Mouse (Mus musculus): ENCODE measurements around the gene Zfp524. TPM values are rescaled to one million over a fixed set of nuclear protein-coding genes. Genes with fewer than 3 reads are reported as not detected.

The Zfp524 gene
- polyA plus RNA-seq, 1 experiment from 2014 or later, result 7.1 TPM

GRCm38 (mm10) chr7:5020000-5020681 is 5.9 kb downstream of the Zfp524 start, which contains the start of the genes Zfp865 and Ccdc106:
TSS of gene Zfp865 (plus strand) at chr7:5020376.
TSS of gene Ccdc106 (plus strand) at chr7:5020553.
- Histone ChIP-seq H3K36me3 (peaks cover 51% of the 10 kb centered on the region), H3K27ac (replicated peaks) (peak within 1 kb of the TSS; percentile 96), H3K4me3 (peak within 1 kb of the TSS; percentile 93), H3K27me3 (ENCODE audit: low read depth, poor library complexity, severe bottlenecking) (no peaks in the 10 kb centered on the region), H3K9me3 (replicated peaks) (no peaks in the 10 kb centered on the region), H3K4me1 (peaks cover 31% of the 10 kb centered on the region)
- under 1% methylated on average over 49 of the region's 49 CpGs for WGBS
- DNase-seq (ENCODE audit: low spot score), result peak; percentile 100

- H3K36me3 ChIP-seq, result peaks cover 56% of the 10 kb centered on the region
- H3K27ac ChIP-seq (replicated peaks), result peak overlapping the region; percentile 96
- no peaks in the 10 kb centered on the region for H3K27me3 ChIP-seq (ENCODE audit: low read depth, poor library complexity, severe bottlenecking)
- no peak for DNase-seq (ENCODE audit: low spot score)
- WGBS, result 1% methylated on average over 13 of the region's 15 CpGs
- H3K9me3 ChIP-seq (replicated peaks), result no peaks in the 10 kb centered on the region
- peaks cover 30% of the 10 kb centered on the region for H3K4me1 ChIP-seq
- H3K4me3 ChIP-seq, result peak overlapping the region; percentile 93
Measured at GRCm38 (mm10) chr7:5020685-5021084, 6.5 kb downstream of the Zfp524 start.

- Histone ChIP-seq H3K27me3 (ENCODE audit: low read depth, poor library complexity, severe bottlenecking) (no peaks in the 10 kb centered on the region), H3K9me3 (replicated peaks) (no peaks in the 10 kb centered on the region), H3K36me3 (peaks cover 61% of the 10 kb centered on the region), H3K27ac (replicated peaks) (peak overlapping the region; percentile 96), H3K4me1 (peaks cover 25% of the 10 kb centered on the region), H3K4me3 (peak overlapping the region; percentile 93)
- WGBS, result 57% methylated on average over 5 of the region's 5 CpGs
- no peak for DNase-seq (ENCODE audit: low spot score)
Measured at GRCm38 (mm10) chr7:5021197-5021596, 7.0 kb downstream of the Zfp524 start.

- peaks cover 16% of the 10 kb centered on the region for H3K27me3 ChIP-seq (ENCODE audit: low read depth, poor library complexity, severe bottlenecking)
- H3K36me3 ChIP-seq, result peaks cover 99% of the 10 kb centered on the region
- no peak overlapping the region for H3K27ac ChIP-seq (replicated peaks)
- 95% methylated on average over 22 of the region's 22 CpGs for WGBS
- no peak overlapping the region for H3K4me3 ChIP-seq
- peaks cover 41% of the 10 kb centered on the region for H3K9me3 ChIP-seq (replicated peaks)
- DNase-seq (ENCODE audit: low spot score), result no peak
- H3K4me1 ChIP-seq, result no peaks in the 10 kb centered on the region
Measured at GRCm38 (mm10) chr7:5029543-5029942, 15.3 kb downstream of the Zfp524 start.

- DNase-seq (ENCODE audit: low spot score), result no peak
- WGBS, result 92% methylated on average over 21 of the region's 21 CpGs
- Histone ChIP-seq H3K4me1 (no peaks in the 10 kb centered on the region), H3K27ac (replicated peaks) (no peak overlapping the region), H3K36me3 (peaks cover 99% of the 10 kb centered on the region), H3K27me3 (ENCODE audit: low read depth, poor library complexity, severe bottlenecking) (peaks cover 16% of the 10 kb centered on the region), H3K9me3 (replicated peaks) (peaks cover 41% of the 10 kb centered on the region), H3K4me3 (peak overlapping the region; percentile 27; the same call in 1 of the 2 replicates)
Measured at GRCm38 (mm10) chr7:5029946-5030345, 15.7 kb downstream of the Zfp524 start.

- peaks cover 44% of the 10 kb centered on the region for H3K9me3 ChIP-seq (replicated peaks)
- no peak for DNase-seq (ENCODE audit: low spot score)
- no peak overlapping the region for H3K27ac ChIP-seq (replicated peaks)
- 84% methylated on average over 63 of the region's 63 CpGs for WGBS
- peaks cover 99% of the 10 kb centered on the region for H3K36me3 ChIP-seq
- no peaks in the 10 kb centered on the region for H3K4me1 ChIP-seq
- peaks cover 16% of the 10 kb centered on the region for H3K27me3 ChIP-seq (ENCODE audit: low read depth, poor library complexity, severe bottlenecking)
- peak overlapping the region; percentile 27 for H3K4me3 ChIP-seq
Measured at GRCm38 (mm10) chr7:5030554-5031275, 16.5 kb downstream of the Zfp524 start.

GRCm38 (mm10) chr7:5031496-5031895 is 17.3 kb downstream of the Zfp524 start:
- H3K27me3 ChIP-seq (ENCODE audit: low read depth, poor library complexity, severe bottlenecking), result peaks cover 16% of the 10 kb centered on the region
- no peak for DNase-seq (ENCODE audit: low spot score)
- WGBS, result 70% methylated on average over 46 of the region's 46 CpGs
- peaks cover 99% of the 10 kb centered on the region for H3K36me3 ChIP-seq
- no peaks in the 10 kb centered on the region for H3K4me1 ChIP-seq
- H3K9me3 ChIP-seq (replicated peaks), result peaks cover 48% of the 10 kb centered on the region
- no peak overlapping the region for H3K27ac ChIP-seq (replicated peaks)
- no peak overlapping the region for H3K4me3 ChIP-seq

GRCm38 (mm10) chr7:5033818-5034217 is 19.6 kb downstream of the Zfp524 start, which contains the start of gene 4632433K11Rik:
TSS of gene 4632433K11Rik (plus strand) at chr7:5034118.
- no peak for DNase-seq (ENCODE audit: low spot score)
- Histone ChIP-seq H3K9me3 (replicated peaks) (peaks cover 47% of the 10 kb centered on the region), H3K27me3 (ENCODE audit: low read depth, poor library complexity, severe bottlenecking) (peaks cover 16% of the 10 kb centered on the region), H3K4me3 (no peak within 1 kb of the TSS), H3K27ac (replicated peaks) (no peak within 1 kb of the TSS), H3K4me1 (peaks cover 11% of the 10 kb centered on the region), H3K36me3 (peaks cover 77% of the 10 kb centered on the region)
- WGBS, result 87% methylated on average over 3 of the region's 3 CpGs

GRCm38 (mm10) chr7:5035628-5036027 is 21.4 kb downstream of the Zfp524 start:
- Histone ChIP-seq H3K27ac (replicated peaks) (no peak overlapping the region), H3K9me3 (replicated peaks) (peaks cover 28% of the 10 kb centered on the region), H3K36me3 (peaks cover 66% of the 10 kb centered on the region), H3K4me1 (peaks cover 21% of the 10 kb centered on the region), H3K27me3 (ENCODE audit: low read depth, poor library complexity, severe bottlenecking) (peaks cover 5% of the 10 kb centered on the region; the same call in 1 of the 2 replicates), H3K4me3 (no peak overlapping the region)
- 97% methylated on average over 17 of the region's 17 CpGs for WGBS
- no peak for DNase-seq (ENCODE audit: low spot score)

GRCm38 (mm10) chr7:5036136-5036535 is 21.9 kb downstream of the Zfp524 start:
- WGBS, result 94% methylated on average over 9 of the region's 9 CpGs
- H3K36me3 ChIP-seq, result peaks cover 64% of the 10 kb centered on the region

GRCm38 (mm10) chr7:5037026-5037425 is 22.8 kb downstream of the Zfp524 start:
- Histone ChIP-seq H3K36me3 (peaks cover 61% of the 10 kb centered on the region), H3K9me3 (replicated peaks) (peaks cover 14% of the 10 kb centered on the region), H3K4me1 (peaks cover 21% of the 10 kb centered on the region), H3K27ac (replicated peaks) (no peak overlapping the region), H3K27me3 (ENCODE audit: low read depth, poor library complexity, severe bottlenecking) (no peaks in the 10 kb centered on the region), H3K4me3 (no peak overlapping the region)
- 94% methylated on average over 7 of the region's 7 CpGs for WGBS
- DNase-seq (ENCODE audit: low spot score), result no peak

More at GRCm38 (mm10) chr7:5036136-5036535, 21.9 kb downstream of the Zfp524 start:
- H3K9me3 ChIP-seq (replicated peaks), result peaks cover 23% of the 10 kb centered on the region
- no peak for DNase-seq (ENCODE audit: low spot score)
- H3K4me1 ChIP-seq, result peaks cover 21% of the 10 kb centered on the region
- no peak overlapping the region for H3K27ac ChIP-seq (replicated peaks)
- 0 out of 2 replicates have a peak, but pooled peaks cover under 1% of the 10 kb centered on the region for H3K27me3 ChIP-seq (ENCODE audit: low read depth, poor library complexity, severe bottlenecking)
- H3K4me3 ChIP-seq, result no peak overlapping the region

GRCm38 (mm10) chr7:5037467-5037866 is 23.3 kb downstream of the Zfp524 start:
- Histone ChIP-seq H3K27me3 (ENCODE audit: low read depth, poor library complexity, severe bottlenecking) (no peaks in the 10 kb centered on the region), H3K4me1 (peaks cover 21% of the 10 kb centered on the region), H3K27ac (replicated peaks) (peak overlapping the region; percentile 94), H3K4me3 (peak overlapping the region; percentile 64), H3K9me3 (replicated peaks) (peaks cover 10% of the 10 kb centered on the region; the same call in 1 of the 2 replicates), H3K36me3 (peaks cover 57% of the 10 kb centered on the region)
- DNase-seq (ENCODE audit: low spot score), result no peak
- 92% methylated on average over 8 of the region's 8 CpGs for WGBS
